Mouse (Mus musculus): ENCODE measurements around the gene Nsdhl.

DNA sequence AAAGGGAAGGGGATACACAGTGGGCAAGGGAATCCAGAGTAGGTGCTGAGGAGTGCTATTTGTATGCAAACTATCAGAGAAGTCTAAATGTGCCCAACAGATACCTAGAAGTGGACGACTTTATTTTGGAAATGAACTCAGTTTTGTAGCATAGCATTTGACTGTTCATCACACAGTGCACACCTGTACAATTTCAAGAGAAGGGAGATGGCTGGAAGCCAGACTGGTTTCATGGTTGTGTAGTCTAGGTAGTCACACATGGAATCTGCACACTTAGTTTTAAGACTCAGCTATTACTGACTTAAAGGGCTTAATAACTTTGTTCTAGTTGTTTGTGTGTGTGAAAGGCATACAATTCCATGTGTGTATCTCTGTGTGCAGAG, 22.3 kb upstream of the Nsdhl start:
- no peak for TF ChIP-seq POLR2A (IDR thresholded peaks at IDR 0.05; ENCODE audit: borderline replicate concordance, extremely low read depth, insufficient read depth, insufficient read length, poor library complexity, severe bottlenecking)
- TF ChIP-seq CTCF (IDR thresholded peaks at IDR 0.05; ENCODE audit: borderline replicate concordance, extremely low read depth, insufficient read depth, insufficient read length), result no peak
